Mouse (Mus musculus) heart, embryonic 15.5 days (tissue): ENCODE data around the gene Olfr818. TPM values are rescaled to one million over a fixed set of nuclear protein-coding genes. Genes with fewer than 3 reads are reported as not detected.
"Not testable (repeated sequence)": the region's sequence is repeated elsewhere in the genome, so short reads cannot be mapped to it uniquely, and the experiment has no call there.

Experiments used
- ATAC-seq: fragments of 200-750 bp; cut with Nextera tagmentation; replicated peaks from 2 replicates; pipeline ENCODE4 v1.8.0; 2017; ENCODE audit warnings: low read depth, moderate TSS enrichment; ENCODE audit not compliant: insufficient number of reproducible peaks, insufficient read depth, low FRiP score
- H3K27ac ChIP-seq: fragments of 300-500 bp; sonication (generic); 2 replicates; pipeline ENCODE4 v1.5.1; 2015; ENCODE audit warnings: mild to moderate bottlenecking, inconsistent platforms
- H3K27me3 ChIP-seq: fragments of 300-500 bp; sonication (generic); 2 replicates; pipeline ENCODE4 v1.6.1; 2015; ENCODE audit warnings: inconsistent platforms
- H3K36me3 ChIP-seq: fragments of 300-500 bp; sonication (generic); 2 replicates; pipeline ENCODE4 v1.6.1; 2015; ENCODE audit warnings: mild to moderate bottlenecking, inconsistent platforms
- H3K4me1 ChIP-seq: fragments of 300-500 bp; sonication (generic); replicated peaks from 2 replicates; pipeline ENCODE4 v1.6.1; 2015; ENCODE audit warnings: inconsistent platforms
- H3K4me2 ChIP-seq: fragments of 300-500 bp; sonication (generic); 2 replicates; pipeline ENCODE4 v1.6.1; 2015; ENCODE audit warnings: inconsistent platforms, mild to moderate bottlenecking, moderate library complexity
- H3K4me3 ChIP-seq: fragments of 300-500 bp; sonication (generic); 2 replicates; pipeline ENCODE4 v1.5.1; 2015; ENCODE audit warnings: mild to moderate bottlenecking, inconsistent platforms
- H3K9ac ChIP-seq: fragments of 300-500 bp; sonication (generic); 2 replicates; pipeline ENCODE4 v1.6.1; 2015; ENCODE audit warnings: mild to moderate bottlenecking, inconsistent platforms
- H3K9me3 ChIP-seq: fragments of 300-500 bp; sonication (generic); replicated peaks from 2 replicates; pipeline ENCODE4 v1.6.1; 2016; ENCODE audit warnings: inconsistent platforms
- WGBS: fragments of 180-500 bp; shearing (Covaris S2); methylation state at CpG from one replicate; pipeline ENCODE4 v1.1.7; 2015; ENCODE audit warnings: mixed read lengths; 5-methylcytosine and 5-hydroxymethylcytosine counted together
- polyA plus RNA-seq: library from polyadenylated mRNA; unstranded; fragments of >200 nt; fragmentation: Nextera tagmentation; extraction: Ambion mirVana; gene quantifications from 2 replicates; pipeline ENCODE4 v1.2.1, GENCODE M21; 2015

Gene Olfr818
- not detected in 2 replicates for polyA plus RNA-seq

GRCm38 (mm10) chr10:129949000-129949399 lies at the start of gene Olfr818:
Gene Olfr818 (minus strand): TSS chr10:129949100.
- Histone ChIP-seq H3K9ac (no peak within 1 kb of the TSS), H3K4me2 (no peak within 1 kb of the TSS), H3K27me3 (no peaks in the 10 kb centered on the region), H3K27ac (no peak within 1 kb of the TSS), H3K36me3 (no peaks in the 10 kb centered on the region), H3K4me3 (no peak within 1 kb of the TSS), H3K4me1 (no peaks in the 10 kb centered on the region), H3K9me3 (no peaks in the 10 kb centered on the region)
- no peak for ATAC-seq
- 92% methylated on average over 2 of the region's 2 CpGs for WGBS

DNA sequence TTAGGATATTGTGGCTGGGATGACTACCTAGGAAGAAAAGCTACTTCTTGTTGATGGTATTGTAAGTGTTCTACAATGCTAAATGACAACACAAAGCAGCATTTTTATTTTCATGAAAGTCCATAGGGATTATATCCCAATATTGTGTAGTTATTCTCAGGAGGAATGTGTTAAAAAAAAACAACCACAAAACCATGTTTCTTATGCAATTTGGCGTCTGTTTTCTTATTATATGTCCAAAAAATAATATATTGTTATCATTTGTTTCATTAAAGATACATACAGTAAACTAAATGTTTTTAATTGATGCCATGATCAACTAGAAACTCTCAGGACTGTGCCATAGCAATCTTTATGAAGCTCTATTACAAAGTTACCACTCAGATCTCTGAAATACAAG lies 36.1 kb upstream of the Olfr818 start, which contains the start of gene Gm10310:
Gene Gm10310, minus strand, starts transcription at position 101 of the 400 bp plus-strand sequence.
- not testable (repeated sequence) for H3K9ac ChIP-seq, ATAC-seq, H3K27me3 ChIP-seq, H3K27ac ChIP-seq, H3K36me3 ChIP-seq, H3K4me3 ChIP-seq, H3K4me1 ChIP-seq, H3K9me3 ChIP-seq, H3K4me2 ChIP-seq
- no CpG with 5 or more reads among the region's 1 CpGs for WGBS

- ATAC-seq, H3K27me3 ChIP-seq, H3K36me3 ChIP-seq, H3K9ac ChIP-seq, H3K4me2 ChIP-seq, H3K27ac ChIP-seq, H3K4me1 ChIP-seq, H3K4me3 ChIP-seq, H3K9me3 ChIP-seq: not testable (repeated sequence)
- WGBS = no CpG with 5 or more reads among the region's 3 CpGs
Observed at GRCm38 (mm10) chr10:129981867-129982266, 33.0 kb upstream of the Olfr818 start.

- H3K4me3 ChIP-seq = not testable (repeated sequence)
Observed at GRCm38 (mm10) chr10:129976040-129976439, 27.1 kb upstream of the Olfr818 start, which contains the start of gene Olfr247. Gene Olfr247 (minus strand): TSS chr10:129976140.

GRCm38 (mm10) chr10:129972994-129973393 lies 24.1 kb upstream of the Olfr818 start:
- no CpG with 5 or more reads among the region's 3 CpGs for whole genome bisulfite sequencing
- ATAC-seq, H3K4me1 ChIP-seq: not testable (repeated sequence)

More at GRCm38 (mm10) chr10:129976040-129976439, 27.1 kb upstream of the Olfr818 start, which contains the start of gene Olfr247:
- H3K27me3 ChIP-seq, H3K4me1 ChIP-seq, H3K36me3 ChIP-seq, ATAC-seq, H3K27ac ChIP-seq, H3K9ac ChIP-seq, H3K4me2 ChIP-seq, H3K9me3 ChIP-seq: not testable (repeated sequence)
- WGBS = no CpG with 5 or more reads among the region's 2 CpGs

GRCm38 (mm10) chr10:129967166-129967565 lies 18.3 kb upstream of the Olfr818 start, which contains the start of gene Olfr819:
Gene Olfr819 (minus strand): TSS chr10:129967266.
- H3K4me2 ChIP-seq, H3K4me3 ChIP-seq, ATAC-seq, H3K9ac ChIP-seq, H3K36me3 ChIP-seq, H3K27ac ChIP-seq, H3K27me3 ChIP-seq, H3K9me3 ChIP-seq, H3K4me1 ChIP-seq: not testable (repeated sequence)
- WGBS = 60% methylated on average over 2 of the region's 2 CpGs

More at GRCm38 (mm10) chr10:129972994-129973393, 24.1 kb upstream of the Olfr818 start:
- H3K36me3 ChIP-seq, H3K9me3 ChIP-seq, H3K27me3 ChIP-seq, H3K4me2 ChIP-seq, H3K4me3 ChIP-seq, H3K9ac ChIP-seq, H3K27ac ChIP-seq: not testable (repeated sequence)

DNA sequence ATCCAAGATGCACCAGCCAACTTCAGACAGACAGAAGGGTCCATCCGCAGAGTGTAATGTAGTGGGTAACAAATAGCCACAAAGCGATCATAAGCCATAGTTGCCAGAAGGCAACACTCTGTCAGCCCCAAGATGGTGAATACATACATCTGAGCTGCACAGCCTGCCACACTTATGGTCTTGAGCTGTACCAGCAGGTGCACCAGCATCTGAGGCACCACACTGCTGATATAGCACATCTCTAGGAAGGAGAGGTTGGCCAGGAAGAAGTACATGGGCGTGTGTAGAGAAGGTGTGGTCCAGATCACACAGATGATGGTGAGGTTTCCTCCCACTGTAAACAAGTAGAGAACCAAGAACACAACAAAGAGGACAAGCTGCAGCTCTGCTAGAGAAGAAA lies 17.3 kb upstream of the Olfr818 start:
- H3K4me2 ChIP-seq = not testable (repeated sequence)

DNA sequence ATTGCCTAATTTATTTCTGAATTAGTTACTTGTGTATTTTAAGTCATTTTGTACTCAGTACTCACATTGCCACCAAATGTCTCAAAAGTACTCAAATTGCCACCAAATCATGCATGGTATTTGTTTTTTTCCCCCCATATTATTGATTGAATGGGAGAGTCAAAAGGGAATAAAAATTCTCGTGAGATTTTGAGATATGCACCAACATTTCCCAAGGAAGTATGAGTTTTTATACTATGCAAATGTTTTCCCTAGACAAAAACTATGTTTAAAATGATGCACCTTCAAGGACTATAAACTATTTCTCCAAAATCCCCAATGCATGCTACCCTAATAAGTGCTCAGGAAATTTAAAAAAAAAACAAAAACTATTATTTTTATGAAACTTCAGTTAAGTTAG lies 33.4 kb downstream of the Olfr818 start, which contains the start of gene Olfr816:
Gene Olfr816, minus strand, starts transcription at position 101 of the 400 bp plus-strand sequence.
- H3K4me1 ChIP-seq = no peaks in the 10 kb centered on the region
- no peak within 1 kb of the TSS for H3K9ac ChIP-seq
- H3K9me3 ChIP-seq = no peaks in the 10 kb centered on the region
- 56% methylated on average over 1 of the region's 1 CpGs for WGBS
- no peaks in the 10 kb centered on the region for H3K27me3 ChIP-seq
- no peak within 1 kb of the TSS for H3K4me3 ChIP-seq
- no peak within 1 kb of the TSS for H3K27ac ChIP-seq
- H3K4me2 ChIP-seq = no peak within 1 kb of the TSS
- no peak for ATAC-seq
- no peaks in the 10 kb centered on the region for H3K36me3 ChIP-seq

More for the DNA sequence above, 17.3 kb upstream of the Olfr818 start:
- H3K27ac ChIP-seq, H3K9ac ChIP-seq, H3K36me3 ChIP-seq, H3K9me3 ChIP-seq, H3K4me3 ChIP-seq, ATAC-seq, H3K4me1 ChIP-seq, H3K27me3 ChIP-seq: not testable (repeated sequence)
- 86% methylated on average over 1 of the region's 3 CpGs for WGBS

- not testable (repeated sequence) for H3K9me3 ChIP-seq, H3K27me3 ChIP-seq, H3K36me3 ChIP-seq, ATAC-seq, H3K9ac ChIP-seq, H3K27ac ChIP-seq, H3K4me1 ChIP-seq, H3K4me2 ChIP-seq, H3K4me3 ChIP-seq
- 54% methylated on average over 1 of the region's 1 CpGs for WGBS
Observed at GRCm38 (mm10) chr10:129905767-129906166, 43.1 kb downstream of the Olfr818 start, which contains the start of gene Olfr815. Gene Olfr815 (minus strand): TSS chr10:129905867.

Other genes starting within 250 kb of the Olfr818 start
- gene Olfr804, start 245.9 kb downstream of the Olfr818 start, polyA plus RNA-seq = not detected in 2 replicates
- gene Olfr805, start 219.7 kb downstream of the Olfr818 start, polyA plus RNA-seq = not detected in 2 replicates
- not detected in 2 replicates for gene Olfr806, start 207.2 kb downstream of the Olfr818 start, polyA plus RNA-seq
- gene Olfr807, start 191.3 kb downstream of the Olfr818 start, polyA plus RNA-seq = not detected in 2 replicates
- gene Olfr808, start 183.6 kb downstream of the Olfr818 start, polyA plus RNA-seq = not detected in 2 replicates
- gene Olfr809, start 174.5 kb downstream of the Olfr818 start, polyA plus RNA-seq = not detected in 2 replicates
- not detected in 2 replicates for gene Olfr810, start 154.2 kb downstream of the Olfr818 start, polyA plus RNA-seq
- not detected in 2 replicates for gene Olfr811, start 144.7 kb downstream of the Olfr818 start, polyA plus RNA-seq
- gene Olfr812, start 103.0 kb downstream of the Olfr818 start, polyA plus RNA-seq = not detected in 2 replicates
- not detected in 2 replicates for gene Olfr813, start 93.7 kb downstream of the Olfr818 start, polyA plus RNA-seq
- not detected in 2 replicates for gene Olfr814, start 69.2 kb downstream of the Olfr818 start, polyA plus RNA-seq
- gene Olfr815, start 43.2 kb downstream of the Olfr818 start, polyA plus RNA-seq = not detected in 2 replicates
- gene Olfr816, start 33.5 kb downstream of the Olfr818 start, polyA plus RNA-seq = not detected in 2 replicates
- gene Olfr819, start 18.2 kb upstream of the Olfr818 start, polyA plus RNA-seq = not detected in 2 replicates
- gene Olfr247, start 27.0 kb upstream of the Olfr818 start, polyA plus RNA-seq = not detected in 2 replicates
- not detected in 2 replicates for gene Gm10310, start 36.0 kb upstream of the Olfr818 start, polyA plus RNA-seq
- not detected in 2 replicates for gene Olfr820, start 63.5 kb upstream of the Olfr818 start, polyA plus RNA-seq
- not detected in 2 replicates for gene Olfr821, start 81.2 kb upstream of the Olfr818 start, polyA plus RNA-seq
- not detected in 2 replicates for gene Olfr822, start 122.1 kb upstream of the Olfr818 start, polyA plus RNA-seq
- gene Olfr823, start 166.3 kb upstream of the Olfr818 start, polyA plus RNA-seq = not detected in 2 replicates
- gene Olfr824, start 180.9 kb upstream of the Olfr818 start, polyA plus RNA-seq = not detected in 2 replicates
- not detected in 2 replicates for gene Olfr825, start 217.7 kb upstream of the Olfr818 start, polyA plus RNA-seq
- not detected in 2 replicates for gene Olfr826, start 235.1 kb upstream of the Olfr818 start, polyA plus RNA-seq